Mouse (Mus musculus) midbrain, embryonic 10.5 days (tissue): ENCODE results near the gene 1700029H14Rik. TPM values are rescaled to one million over a fixed set of nuclear protein-coding genes. Genes with fewer than 3 reads are reported as not detected.

Source experiments
- DNase-seq: peaks from one replicate; pipeline ENCODE4 v3.0.0-alpha.2; 2017; ENCODE audit warnings: low spot score
- H3K27ac ChIP-seq: fragments of 300-500 bp; sonication (generic); replicated peaks from 2 replicates; pipeline ENCODE4 v1.5.1; 2016; ENCODE audit warnings: mild to moderate bottlenecking
- H3K27me3 ChIP-seq: fragments of 300-500 bp; sonication (generic); 2 replicates; pipeline ENCODE4 v1.6.1; 2016; ENCODE audit warnings: low read depth, mild to moderate bottlenecking; ENCODE audit not compliant: poor library complexity, severe bottlenecking
- H3K36me3 ChIP-seq: fragments of 300-500 bp; sonication (generic); 2 replicates; pipeline ENCODE4 v1.6.1; 2016; ENCODE audit warnings: mild to moderate bottlenecking, moderate library complexity
- H3K4me1 ChIP-seq: fragments of 300-500 bp; sonication (generic); 2 replicates; pipeline ENCODE4 v1.6.1; 2016
- H3K4me3 ChIP-seq: fragments of 300-500 bp; sonication (generic); 2 replicates; pipeline ENCODE4 v1.5.1; 2016; ENCODE audit warnings: mild to moderate bottlenecking, moderate library complexity
- H3K9me3 ChIP-seq: fragments of 300-500 bp; sonication (generic); replicated peaks from 2 replicates; pipeline ENCODE4 v1.6.1; 2016; ENCODE audit warnings: mild to moderate bottlenecking
- WGBS: fragments of 180-500 bp; shearing (Covaris S2); methylation state at CpG from one replicate; pipeline ENCODE4 v1.1.7; 2016; 5-methylcytosine and 5-hydroxymethylcytosine counted together
- polyA plus RNA-seq: library from polyadenylated mRNA; unstranded; fragments of >200 nt; fragmentation: Nextera tagmentation; extraction: Ambion mirVana; gene quantifications from 2 replicates; pipeline ENCODE4 v1.2.1, GENCODE M21; 2016

The 1700029H14Rik gene
- polyA plus RNA-seq, 1 experiment from 2014 or later = not detected

DNA sequence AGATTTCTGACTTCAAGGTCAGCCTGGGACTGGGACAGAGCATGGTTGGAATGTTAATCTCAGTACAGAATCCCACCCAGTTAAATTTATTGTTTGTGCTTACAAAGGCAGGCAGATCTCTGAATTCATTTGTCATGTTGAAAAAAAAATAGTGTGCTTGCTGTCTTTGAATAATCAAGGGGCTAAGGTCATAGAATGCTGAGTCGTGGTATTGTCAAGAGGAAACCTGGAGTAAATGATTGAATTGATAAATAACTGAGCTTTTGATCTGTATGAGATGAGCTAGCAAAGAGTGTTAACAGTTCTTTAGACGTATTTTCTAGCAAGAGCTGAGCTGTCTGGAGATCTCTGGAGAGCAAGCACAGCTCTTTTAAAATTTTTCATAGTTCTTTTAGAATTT lies 25.2 kb downstream of the 1700029H14Rik start:
- Histone ChIP-seq H3K27me3 (no peaks in the 10 kb centered on the region), H3K9me3 (no peaks in the 10 kb centered on the region), H3K4me3 (no peak overlapping the region), H3K4me1 (no peaks in the 10 kb centered on the region), H3K36me3 (no peaks in the 10 kb centered on the region), H3K27ac (no peak overlapping the region)
- DNase-seq = no peak
- WGBS = 59% methylated on average over 2 of the region's 2 CpGs

DNA sequence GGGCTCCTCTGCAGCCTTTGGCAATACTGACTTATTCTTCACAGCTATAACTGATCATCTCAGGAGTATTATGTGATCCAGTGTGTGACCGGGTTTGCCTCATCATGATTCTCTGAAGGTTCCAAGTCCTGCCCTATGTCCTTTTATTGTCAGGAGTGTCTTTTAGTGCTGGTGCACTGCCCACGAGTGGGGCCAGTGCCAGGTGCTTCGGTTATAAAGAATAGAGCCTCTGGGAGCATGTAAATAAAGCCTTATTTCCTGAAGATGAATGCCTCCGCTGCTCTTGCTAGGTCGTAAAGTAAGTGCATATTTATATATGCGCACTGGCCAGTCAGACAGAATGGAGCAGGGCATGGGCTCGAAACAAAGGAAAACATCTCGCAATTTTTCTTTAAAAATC lies 29.1 kb downstream of the 1700029H14Rik start:
- DNase-seq = no peak
- no peaks in the 10 kb centered on the region for H3K36me3 ChIP-seq
- no peaks in the 10 kb centered on the region for H3K27me3 ChIP-seq
- H3K27ac ChIP-seq = no peak overlapping the region
- no peaks in the 10 kb centered on the region for H3K4me1 ChIP-seq
- 91% methylated on average over 8 of the region's 8 CpGs for WGBS
- H3K9me3 ChIP-seq = no peaks in the 10 kb centered on the region; the same call in 1 of the 2 replicates
- H3K4me3 ChIP-seq = no peak overlapping the region

DNA sequence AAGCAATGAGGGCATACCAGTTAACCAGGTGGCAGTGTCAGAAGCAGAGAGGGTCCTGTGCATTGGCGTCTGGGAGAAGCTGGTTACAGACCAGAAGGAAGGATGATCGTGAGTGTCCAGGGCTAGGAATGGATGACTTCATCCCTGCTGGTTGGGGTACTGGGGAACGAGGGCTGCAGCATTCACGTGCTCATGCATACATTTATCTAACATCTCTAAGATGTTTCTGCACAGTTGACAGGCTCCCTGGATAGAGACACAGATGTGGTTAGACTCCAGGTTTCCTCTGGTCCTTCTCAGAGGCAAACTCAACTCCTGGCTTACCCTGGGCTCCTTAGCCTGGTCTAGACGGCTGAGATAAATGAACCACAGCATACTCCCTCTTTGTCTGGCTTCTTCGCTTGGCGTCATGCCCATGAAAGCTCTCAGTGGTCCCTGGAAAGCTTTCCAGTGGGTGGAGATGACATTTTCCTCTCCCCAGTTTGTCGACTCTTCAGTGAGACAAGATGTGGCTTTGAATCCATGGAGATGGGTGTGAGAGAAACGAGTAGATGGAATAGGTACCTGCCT lies 30.6 kb downstream of the 1700029H14Rik start:
- H3K27ac ChIP-seq = no peak overlapping the region
- no peak for DNase-seq
- peaks cover 9% of the 10 kb centered on the region for H3K9me3 ChIP-seq
- H3K4me1 ChIP-seq = no peaks in the 10 kb centered on the region
- no peaks in the 10 kb centered on the region for H3K27me3 ChIP-seq
- no peak overlapping the region for H3K4me3 ChIP-seq
- 86% methylated on average over 9 of the region's 9 CpGs for WGBS
- no peaks in the 10 kb centered on the region for H3K36me3 ChIP-seq

DNA sequence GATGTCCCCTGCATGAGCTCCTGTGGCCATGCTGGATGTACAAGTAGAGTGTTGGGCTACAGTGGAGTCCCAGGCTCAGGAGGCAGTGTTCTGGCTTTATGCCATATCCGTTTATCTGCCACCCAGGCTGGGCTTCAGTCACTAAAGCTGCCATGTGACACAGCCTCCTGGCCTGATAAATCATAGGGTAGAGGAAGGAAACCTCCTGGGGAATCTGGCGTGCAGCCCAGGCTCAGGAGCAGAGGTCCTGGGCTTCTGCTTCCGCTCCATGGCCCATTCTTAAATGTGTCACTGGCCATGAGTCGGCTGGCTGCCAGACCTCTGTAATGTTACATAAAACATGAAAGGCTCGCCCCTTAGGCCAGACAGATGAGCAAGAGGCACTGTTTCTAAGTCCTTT lies 31.3 kb downstream of the 1700029H14Rik start:
- WGBS = 80% methylated on average over 5 of the region's 5 CpGs
- DNase-seq = no peak

DNA sequence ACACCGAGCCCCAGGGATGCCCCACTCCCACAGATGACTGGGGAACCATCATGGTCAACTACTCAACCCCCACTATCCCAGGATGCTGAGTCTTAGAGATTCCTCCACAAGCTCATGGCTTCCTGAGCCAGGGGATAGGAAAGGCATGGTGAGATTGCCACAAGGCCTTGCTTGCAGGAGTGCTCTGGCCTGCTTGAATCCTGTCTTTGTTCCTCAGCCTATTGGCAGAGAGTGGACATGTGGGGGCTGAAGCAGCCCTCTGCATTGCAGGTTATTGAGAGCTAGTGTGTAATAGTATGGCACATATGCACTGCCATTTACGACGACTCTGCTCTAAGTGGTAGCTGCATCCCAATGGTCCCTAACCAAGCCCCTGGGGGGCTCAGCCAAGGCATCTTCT lies 31.9 kb downstream of the 1700029H14Rik start:
- WGBS = 87% methylated on average over 3 of the region's 3 CpGs
- no peak overlapping the region for H3K27ac ChIP-seq

More for the DNA sequence above, 31.3 kb downstream of the 1700029H14Rik start:
- H3K27ac ChIP-seq = no peak overlapping the region
- H3K36me3 ChIP-seq = no peaks in the 10 kb centered on the region
- no peak overlapping the region for H3K4me3 ChIP-seq
- H3K9me3 ChIP-seq = peaks cover 9% of the 10 kb centered on the region
- H3K27me3 ChIP-seq = no peaks in the 10 kb centered on the region
- no peaks in the 10 kb centered on the region for H3K4me1 ChIP-seq

DNA sequence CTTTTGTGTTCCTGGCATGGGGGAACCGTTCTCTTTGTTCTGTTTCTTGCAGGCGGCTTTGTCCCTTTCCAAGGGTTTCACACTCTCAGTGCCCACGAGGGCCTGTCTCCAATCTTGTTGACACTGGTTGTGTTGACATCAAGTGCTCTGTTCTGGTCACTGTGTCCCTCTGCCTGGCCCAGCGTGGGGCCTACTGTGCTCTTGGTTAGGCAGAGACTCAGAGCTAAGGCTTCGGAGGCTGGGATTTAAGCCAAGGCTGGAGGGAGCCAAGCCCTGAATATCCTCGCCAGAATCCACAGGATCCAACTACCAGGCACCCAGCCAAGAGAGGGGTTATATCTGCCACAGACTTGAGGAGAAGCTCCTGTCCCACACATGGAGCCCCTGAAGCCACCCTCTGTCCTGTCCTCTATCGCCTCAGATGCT lies 32.4 kb downstream of the 1700029H14Rik start:
- Histone ChIP-seq H3K36me3 (no peaks in the 10 kb centered on the region), H3K9me3 (peaks cover 9% of the 10 kb centered on the region), H3K4me3 (no peak overlapping the region), H3K27ac (no peak overlapping the region), H3K27me3 (no peaks in the 10 kb centered on the region), H3K4me1 (no peaks in the 10 kb centered on the region)
- WGBS = 76% methylated on average over 7 of the region's 7 CpGs
- DNase-seq = no peak

More for the DNA sequence above, 31.9 kb downstream of the 1700029H14Rik start:
- Histone ChIP-seq H3K4me3 (no peak overlapping the region), H3K9me3 (peaks cover 9% of the 10 kb centered on the region), H3K36me3 (no peaks in the 10 kb centered on the region), H3K4me1 (no peaks in the 10 kb centered on the region), H3K27me3 (no peaks in the 10 kb centered on the region)
- no peak for DNase-seq

DNA sequence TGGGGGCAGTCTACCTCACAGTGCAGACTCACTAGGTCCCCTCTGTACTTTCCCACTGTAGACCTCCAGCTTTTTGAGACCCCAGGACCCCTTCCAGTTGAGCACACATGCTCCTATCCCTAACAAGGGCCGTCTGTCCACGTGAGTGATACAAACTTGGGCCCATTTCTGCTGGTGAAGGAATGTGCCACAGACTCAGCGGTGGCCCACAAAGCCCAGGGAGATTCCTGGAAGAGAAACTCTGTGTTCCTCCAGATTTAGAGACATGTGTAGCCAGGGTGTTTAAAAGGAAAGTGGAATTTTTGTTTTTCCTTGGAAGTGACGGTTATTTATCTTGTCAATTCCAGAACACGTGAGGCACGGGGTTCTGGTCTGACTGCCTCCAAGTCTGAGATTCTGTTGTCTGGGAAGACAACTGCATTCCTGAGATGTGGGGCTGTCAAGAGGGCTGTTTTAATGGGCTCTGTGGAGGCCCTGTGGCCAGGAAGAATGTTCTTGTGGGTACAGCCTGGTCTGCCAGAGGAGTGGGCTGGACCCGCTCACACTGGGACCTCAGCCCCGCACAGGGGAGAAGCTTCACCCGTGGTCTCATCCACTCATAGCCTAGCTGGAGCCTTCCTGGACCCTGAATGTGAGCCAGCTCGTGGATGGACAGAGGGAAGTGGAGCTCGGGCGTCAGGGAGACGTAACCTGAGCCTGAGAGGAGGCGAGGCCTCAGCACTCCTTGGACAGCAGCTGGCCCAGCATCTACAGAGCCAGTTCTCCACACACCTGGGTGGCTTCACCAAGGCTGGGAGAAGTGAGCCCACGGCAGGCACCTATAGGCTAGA lies 33.0 kb downstream of the 1700029H14Rik start:
- Histone ChIP-seq H3K36me3 (no peaks in the 10 kb centered on the region), H3K4me1 (no peaks in the 10 kb centered on the region), H3K9me3 (peaks cover 9% of the 10 kb centered on the region), H3K27me3 (no peaks in the 10 kb centered on the region), H3K27ac (no peak overlapping the region; the same call in 1 of the 2 replicates), H3K4me3 (no peak overlapping the region)
- WGBS = 74% methylated on average over 15 of the region's 15 CpGs
- DNase-seq = no peak

DNA sequence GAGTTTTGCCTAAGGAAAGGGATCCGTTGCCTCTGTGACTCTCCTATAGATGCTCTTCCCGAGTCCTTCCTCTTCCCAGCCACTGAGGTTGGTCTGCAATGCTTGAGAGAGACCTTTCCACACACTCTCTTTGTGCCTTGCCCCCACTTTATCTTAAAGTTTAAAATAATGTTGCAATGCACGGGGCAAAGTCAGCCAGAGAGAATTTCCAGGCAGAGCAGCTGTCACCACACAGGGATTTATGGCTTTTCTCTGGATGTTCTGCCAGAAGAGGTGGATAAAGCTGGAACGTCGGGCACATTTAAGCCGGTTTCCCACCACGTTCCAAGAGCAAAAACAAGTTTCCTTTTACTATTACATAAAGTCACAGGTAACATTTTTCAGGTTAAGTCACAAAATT lies 40.9 kb downstream of the 1700029H14Rik start:
- 83% methylated on average over 7 of the region's 7 CpGs for WGBS
- Histone ChIP-seq H3K4me3 (no peak overlapping the region), H3K4me1 (no peaks in the 10 kb centered on the region)

DNA sequence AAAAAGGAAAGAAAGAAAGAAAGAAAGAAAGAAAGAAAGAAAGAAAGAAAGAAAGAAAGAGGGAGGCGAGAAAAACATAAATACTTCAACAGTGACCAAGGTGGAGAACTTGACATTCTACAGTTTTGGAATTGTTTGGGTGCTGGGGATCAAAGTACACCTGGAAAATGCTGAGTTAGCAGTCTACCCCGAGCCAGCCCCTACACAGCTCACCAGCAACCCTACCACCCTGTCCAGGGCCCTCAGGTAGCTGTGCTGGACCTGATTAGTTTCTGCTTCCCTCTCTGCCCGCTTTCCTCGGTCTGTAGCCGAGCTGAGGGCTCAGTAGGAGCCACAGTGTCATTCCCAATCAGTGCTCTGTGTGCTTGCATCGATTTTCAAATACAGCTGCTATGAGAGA lies 41.9 kb downstream of the 1700029H14Rik start:
- no peak overlapping the region for H3K27ac ChIP-seq
- no peaks in the 10 kb centered on the region for H3K9me3 ChIP-seq
- no peaks in the 10 kb centered on the region for H3K4me1 ChIP-seq

More for the DNA sequence above, 40.9 kb downstream of the 1700029H14Rik start:
- Histone ChIP-seq H3K27me3 (no peaks in the 10 kb centered on the region), H3K27ac (no peak overlapping the region), H3K36me3 (no peaks in the 10 kb centered on the region), H3K9me3 (no peaks in the 10 kb centered on the region)
- no peak for DNase-seq

DNA sequence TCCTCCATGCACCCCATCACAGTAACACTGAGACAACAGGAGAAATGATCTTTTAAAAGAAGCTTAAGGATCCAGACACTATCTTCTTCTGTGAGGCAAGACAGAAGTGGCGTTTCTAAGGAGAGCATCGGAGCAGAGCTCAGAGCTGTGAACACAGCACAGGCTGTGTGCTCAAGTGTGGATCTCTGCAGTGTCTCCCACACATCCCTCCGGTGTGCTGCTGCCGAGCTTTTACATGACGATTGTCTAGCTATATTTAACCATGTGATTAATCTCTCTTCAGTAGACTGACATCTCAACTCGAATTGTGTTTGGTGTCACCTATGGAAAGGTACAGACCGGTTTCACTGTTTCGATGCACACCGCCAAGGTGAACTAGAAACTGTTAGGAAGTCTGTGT lies 42.8 kb downstream of the 1700029H14Rik start:
- no peaks in the 10 kb centered on the region for H3K27me3 ChIP-seq
- no peak overlapping the region for H3K27ac ChIP-seq
- no peaks in the 10 kb centered on the region for H3K4me1 ChIP-seq
- no peaks in the 10 kb centered on the region for H3K36me3 ChIP-seq
- no peak overlapping the region for H3K4me3 ChIP-seq
- DNase-seq = no peak
- no peaks in the 10 kb centered on the region for H3K9me3 ChIP-seq
- 91% methylated on average over 9 of the region's 9 CpGs for WGBS

More for the DNA sequence above, 41.9 kb downstream of the 1700029H14Rik start:
- H3K4me3 ChIP-seq = no peak overlapping the region
- WGBS = 68% methylated on average over 6 of the region's 6 CpGs
- DNase-seq = no peak
- H3K27me3 ChIP-seq = no peaks in the 10 kb centered on the region
- H3K36me3 ChIP-seq = no peaks in the 10 kb centered on the region

DNA sequence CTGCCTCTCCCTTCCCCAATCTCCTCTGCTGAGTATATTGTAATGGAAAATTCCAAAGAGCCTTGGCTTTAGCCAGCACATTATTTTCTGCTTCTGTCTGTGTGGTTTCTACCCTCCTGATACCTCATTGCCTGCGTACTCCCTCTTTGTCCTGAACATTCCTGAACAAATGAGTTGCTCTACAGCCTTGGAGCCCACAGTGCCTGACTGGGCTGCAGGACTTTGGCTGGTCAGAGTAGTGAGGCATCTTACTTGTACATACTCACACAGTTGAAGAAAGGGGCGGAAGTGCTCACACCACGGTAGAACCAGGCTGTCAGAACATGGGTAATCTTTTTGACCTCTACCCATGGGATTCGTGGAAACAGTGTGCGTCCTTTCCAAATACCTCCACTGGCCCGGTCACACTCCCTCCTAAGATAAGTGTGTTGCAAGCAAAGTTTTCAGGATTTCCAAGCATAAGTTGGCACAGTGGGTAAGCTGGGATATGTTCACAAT lies 44.9 kb downstream of the 1700029H14Rik start:
- DNase-seq = no peak
- Histone ChIP-seq H3K4me1 (no peaks in the 10 kb centered on the region), H3K9me3 (no peaks in the 10 kb centered on the region), H3K27ac (no peak overlapping the region), H3K4me3 (no peak overlapping the region), H3K36me3 (no peaks in the 10 kb centered on the region), H3K27me3 (no peaks in the 10 kb centered on the region)
- 93% methylated on average over 6 of the region's 6 CpGs for WGBS

DNA sequence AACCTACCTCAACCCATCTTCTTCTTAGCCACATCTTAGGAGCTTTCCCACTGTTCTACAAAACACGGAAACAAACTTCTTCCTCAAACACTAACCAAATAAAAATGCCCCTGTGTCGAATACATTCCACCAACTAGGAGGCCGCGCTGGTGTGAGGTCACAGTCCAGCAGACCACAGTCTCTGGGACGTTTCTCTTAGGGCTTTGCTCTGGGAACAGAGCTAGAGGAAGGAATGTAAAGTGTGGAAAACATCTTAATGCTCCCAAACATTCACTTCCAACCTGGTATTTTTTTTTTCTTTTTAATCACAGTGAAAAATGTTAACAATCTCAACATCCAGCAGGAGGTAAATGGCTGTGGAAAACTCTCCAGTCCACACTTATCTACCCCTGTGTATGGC lies 45.5 kb downstream of the 1700029H14Rik start:
- 84% methylated on average over 5 of the region's 5 CpGs for WGBS
- Histone ChIP-seq H3K4me3 (no peak overlapping the region), H3K4me1 (no peaks in the 10 kb centered on the region), H3K36me3 (no peaks in the 10 kb centered on the region), H3K27ac (no peak overlapping the region), H3K27me3 (no peaks in the 10 kb centered on the region), H3K9me3 (no peaks in the 10 kb centered on the region)
- no peak for DNase-seq

DNA sequence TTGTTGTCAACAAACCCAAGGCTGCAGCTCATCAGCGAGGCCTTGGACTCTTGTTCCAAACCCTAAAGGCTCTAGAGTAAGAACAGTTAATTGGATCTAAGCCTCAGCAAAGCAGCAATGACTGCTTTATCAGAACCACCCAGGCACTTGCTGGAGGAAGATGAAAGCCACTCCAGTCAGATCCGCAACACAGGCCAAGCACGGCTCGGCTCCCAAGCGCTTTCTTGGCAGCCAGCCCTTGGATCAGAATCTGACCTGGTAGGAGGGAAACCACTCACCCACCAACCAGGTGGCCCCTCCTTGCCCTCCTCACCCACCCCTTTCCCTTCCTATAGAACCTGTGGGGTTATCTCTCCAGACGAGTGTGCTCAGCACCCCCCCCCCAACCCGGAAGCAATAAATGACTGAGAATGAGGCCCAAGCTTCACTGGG lies 46.2 kb downstream of the 1700029H14Rik start:
- no peaks in the 10 kb centered on the region for H3K9me3 ChIP-seq
- no peak overlapping the region for H3K4me3 ChIP-seq
- no peaks in the 10 kb centered on the region for H3K27me3 ChIP-seq
- no peaks in the 10 kb centered on the region for H3K4me1 ChIP-seq
- WGBS = 89% methylated on average over 7 of the region's 7 CpGs
- H3K36me3 ChIP-seq = no peaks in the 10 kb centered on the region
- DNase-seq = no peak
- no peak overlapping the region for H3K27ac ChIP-seq
